Mouse (Mus musculus) heart, postnatal 14 days (tissue): ENCODE data around the gene Rnf141. TPM values are rescaled to one million over a fixed set of nuclear protein-coding genes. Genes with fewer than 3 reads are reported as not detected.

Source experiments
- DNase-seq, 2 experiments: peaks; one replicate each; pipeline ENCODE4 v3.0.0; 2021 to 2022
- intact Hi-C: fragments of 180-260 bp; cut with DNase I; formaldehyde crosslinking; loops from one replicate; pipeline ENCODE4 v1.15.1; 2025
- long read RNA-seq, 2 experiments: library from polyadenylated mRNA; stranded (forward); transcript quantifications; one replicate each; pipeline ENCODE4 v2.0.0; 2021
- total RNA-seq, 2 experiments: library from RNA; stranded (reverse); gene quantifications; 2 replicates each; pipeline ENCODE4 v1.2.3; 2021

Gene Rnf141
- 10 to 100 TPM; 36.8 to 44.0 TPM for total RNA-seq
- long read RNA-seq, experiment 1, full-length matches to known transcripts = 17 of 28 reads
- long read RNA-seq, experiment 1, partial matches to known transcripts = 0 of 28 reads
- long read RNA-seq, experiment 1, other reads (novel, unspliced or antisense) = 11 of 28 reads
- long read RNA-seq, experiment 2, full-length matches to known transcripts = 18 of 33 reads
- long read RNA-seq, experiment 2, partial matches to known transcripts = 3 of 33 reads
- long read RNA-seq, experiment 2, other reads (novel, unspliced or antisense) = 12 of 33 reads

DNA sequence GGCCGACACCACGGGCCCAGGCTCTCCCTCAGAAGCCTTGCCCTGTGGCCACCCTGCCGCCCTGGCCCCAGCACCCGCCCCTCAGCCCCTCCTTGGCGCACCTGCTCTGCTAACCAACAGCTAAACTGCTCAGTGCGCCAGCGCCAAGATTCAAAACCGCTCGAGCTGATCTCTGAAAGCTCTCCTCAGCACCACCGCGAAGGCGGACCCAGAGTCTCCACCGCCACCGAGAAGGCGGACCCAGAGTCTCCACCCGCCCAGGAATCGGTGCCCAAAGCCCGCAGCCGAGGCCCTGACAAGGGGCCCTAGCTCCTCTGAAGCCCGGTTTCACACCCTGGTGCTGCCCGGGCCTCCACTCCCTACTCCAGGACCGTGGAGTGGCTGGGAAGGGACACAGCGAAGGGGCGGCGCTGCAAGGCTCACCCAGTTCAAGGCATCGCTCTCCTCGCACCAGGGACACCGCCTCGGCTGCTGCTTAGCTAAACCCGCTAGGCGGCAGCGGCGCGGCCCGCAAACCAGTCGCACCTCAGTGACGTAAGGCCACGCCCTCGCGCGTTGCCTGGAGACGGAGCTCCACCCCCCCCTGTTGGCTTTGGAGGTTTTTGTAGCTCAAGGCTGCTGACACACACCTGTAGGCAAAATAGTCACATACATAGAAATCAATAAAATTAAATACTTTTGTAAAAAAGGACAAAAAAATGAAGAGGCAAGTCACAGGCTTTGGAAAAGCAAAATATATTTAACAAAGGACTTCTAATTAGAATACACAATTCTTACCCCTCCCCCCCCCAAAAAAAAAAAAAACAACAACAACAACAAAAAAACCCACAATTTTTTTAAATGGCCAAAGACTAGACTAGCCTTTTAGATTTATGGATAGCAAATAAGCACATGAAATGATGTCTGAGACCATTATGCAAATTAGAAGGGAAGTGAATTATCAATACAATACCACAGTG, at the start of gene Rnf141:
Rnf141 (minus strand) TSS at position 542 of the 959 bp plus-strand sequence.
- DNase-seq = peak; percentile 91 to 95
- intact Hi-C loops = no loop called here

DNA sequence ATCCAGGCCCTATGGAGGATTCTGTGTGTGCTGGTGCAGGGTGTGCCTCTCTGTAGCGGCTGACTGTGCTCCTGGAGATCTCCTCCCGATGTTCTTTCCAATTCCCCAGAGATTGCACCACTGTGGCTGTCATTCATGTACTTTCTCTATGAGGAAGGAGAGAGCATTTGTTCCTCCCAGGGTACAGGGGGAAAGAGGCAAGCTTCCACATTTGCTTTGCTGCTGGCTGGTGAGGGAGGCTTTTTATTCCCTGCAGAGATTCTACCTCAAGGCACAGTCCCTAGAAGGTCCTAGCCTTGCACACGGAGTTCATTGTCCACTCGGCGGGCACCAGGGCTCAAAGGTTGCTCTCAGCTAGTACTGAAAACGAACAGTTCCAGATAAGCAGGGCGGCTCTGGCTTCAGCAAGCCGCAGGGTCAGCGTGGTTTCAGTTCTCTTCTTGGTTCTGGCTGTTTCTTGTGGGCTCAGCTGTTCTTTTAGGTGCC, 47.3 kb upstream of the Rnf141 start:
- intact Hi-C loops = no loop called here
- DNase-seq = peak; percentile 66 to 71

GRCm38 (mm10) chr7:110881746-110882333, 37.6 kb upstream of the Rnf141 start:
- DNase-seq = no peak
- intact Hi-C loops = no loop called here

DNA sequence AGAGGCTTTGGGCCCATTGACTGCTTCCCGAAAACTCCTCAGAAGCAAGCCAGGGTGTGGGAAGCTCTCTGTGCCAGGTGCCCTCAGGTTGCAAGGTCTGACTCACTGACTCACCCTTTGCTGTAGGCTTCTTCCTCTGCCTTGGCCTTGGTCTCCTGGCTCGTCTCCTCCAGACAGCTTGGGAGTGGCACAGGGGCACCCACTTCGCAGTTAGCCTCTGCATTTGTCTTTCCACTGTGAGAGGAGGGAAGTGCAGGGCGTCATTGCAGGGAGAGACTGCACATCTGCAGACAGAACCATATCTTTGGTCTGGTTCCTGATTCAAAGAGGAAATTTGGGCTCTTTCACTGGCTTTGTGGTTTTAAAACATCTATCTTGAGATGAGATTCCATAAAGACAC, 33.8 kb upstream of the Rnf141 start:
- no peak for DNase-seq
- intact Hi-C loops = no loop called here

GRCm38 (mm10) chr7:110876965-110877364, 32.7 kb upstream of the Rnf141 start:
- no peak for DNase-seq
- intact Hi-C loops = no loop called here

DNA sequence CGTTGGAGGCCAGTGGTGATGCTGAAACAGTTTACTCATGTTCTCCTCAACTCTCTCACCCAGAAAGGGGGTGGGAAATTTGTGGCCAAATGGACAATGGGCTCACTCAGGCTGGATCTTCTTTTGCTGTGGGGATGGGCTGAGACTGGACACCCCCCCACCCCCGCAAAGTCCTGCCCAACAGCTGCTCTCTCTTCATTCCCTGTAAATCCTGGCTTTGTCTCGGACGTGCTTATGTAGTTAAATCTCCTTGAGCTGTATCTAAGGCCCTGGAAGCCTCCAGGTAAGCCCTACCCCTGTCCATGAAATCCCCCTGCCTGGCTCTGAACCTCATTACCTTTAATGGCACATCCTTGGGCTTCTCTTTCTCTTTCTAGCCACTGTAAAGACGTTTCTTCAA, 24.6 kb upstream of the Rnf141 start:
- no peak for DNase-seq
- intact Hi-C loops = no loop called here

DNA sequence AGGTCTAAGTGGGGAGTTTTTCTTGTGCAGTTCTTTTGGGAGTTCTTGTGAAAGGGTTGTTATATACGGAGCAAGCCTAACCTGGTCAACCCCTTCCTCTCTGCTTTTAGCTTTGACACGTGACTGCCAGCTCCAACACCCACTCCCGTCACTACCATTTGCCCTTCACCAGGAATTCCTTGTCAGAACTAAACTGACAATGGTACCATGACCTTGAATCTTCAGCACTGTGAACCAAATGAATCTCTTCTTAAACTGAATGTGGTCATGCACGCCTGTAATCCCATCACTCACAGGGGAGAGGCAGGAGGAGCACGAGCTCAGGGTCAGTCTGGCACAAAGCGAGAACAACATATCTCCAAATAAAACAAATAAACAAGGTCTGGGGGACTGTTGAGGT, 22.9 kb upstream of the Rnf141 start:
- intact Hi-C loops = no loop called here
- no peak for DNase-seq

DNA sequence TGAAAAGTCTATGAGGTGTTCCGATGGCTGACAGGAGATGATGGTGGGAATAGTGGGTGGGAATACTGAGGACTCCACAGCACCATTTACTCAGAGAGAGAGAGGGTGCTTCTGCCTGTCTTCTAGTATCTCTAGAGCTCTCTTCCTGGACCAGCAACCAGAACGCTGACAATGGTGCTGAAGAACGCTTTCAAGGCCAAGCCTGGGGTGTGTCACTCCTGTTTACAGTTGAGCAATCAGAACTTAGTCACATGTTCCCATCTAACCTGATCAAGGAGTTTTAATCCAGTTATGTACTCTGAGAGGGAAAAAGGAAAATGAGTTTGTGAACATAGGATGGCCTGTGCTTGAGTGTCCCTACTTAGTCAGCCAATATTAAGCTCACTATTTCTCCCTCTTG, 21.8 kb upstream of the Rnf141 start:
- intact Hi-C loops = no loop called here
- DNase-seq = no peak

- intact Hi-C loops = no loop called here
Measured at GRCm38 (mm10) chr7:110865570-110865969, 21.3 kb upstream of the Rnf141 start.

GRCm38 (mm10) chr7:110865038-110865437, 20.8 kb upstream of the Rnf141 start:
- intact Hi-C loops = no loop called here

More at GRCm38 (mm10) chr7:110865570-110865969, 21.3 kb upstream of the Rnf141 start:
- DNase-seq = no peak

DNA sequence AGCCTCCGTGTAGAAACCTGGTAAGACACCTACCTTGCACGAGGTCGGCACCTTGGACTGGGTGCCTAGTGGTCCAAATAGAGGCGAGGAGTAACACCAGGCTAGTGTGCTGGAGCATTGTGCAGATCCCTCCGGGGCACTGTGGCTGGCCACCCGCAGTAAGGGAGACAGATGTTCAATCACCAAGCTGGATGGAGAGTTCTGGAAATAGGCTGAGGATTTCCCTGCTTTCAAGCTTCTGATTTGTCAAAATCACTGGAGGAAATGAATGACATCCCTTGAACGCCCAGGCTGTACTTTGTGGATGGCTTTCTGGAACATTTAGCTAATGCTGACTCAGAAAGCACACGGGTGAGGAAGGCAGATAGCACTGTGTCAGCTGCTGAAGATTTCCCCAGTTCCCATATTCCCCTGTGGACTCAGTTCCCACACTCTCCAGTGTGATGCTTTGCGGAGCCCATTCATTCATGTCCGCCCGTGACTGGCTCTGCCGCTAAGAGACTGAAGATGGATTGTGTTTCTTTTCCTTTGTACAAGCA, 18.6 kb upstream of the Rnf141 start, which contains the start of gene Lyve1:
Lyve1 (minus strand) TSS at position 489 of the 539 bp plus-strand sequence.
- DNase-seq = no peak
- intact Hi-C loops = no loop called here

More at GRCm38 (mm10) chr7:110865038-110865437, 20.8 kb upstream of the Rnf141 start:
- no peak for DNase-seq

GRCm38 (mm10) chr7:110860129-110860528, 15.9 kb upstream of the Rnf141 start:
- intact Hi-C loops = no loop called here
- no peak for DNase-seq

GRCm38 (mm10) chr7:110855604-110856003, 11.3 kb upstream of the Rnf141 start:
- no peak for DNase-seq
- intact Hi-C loops = no loop called here

DNA sequence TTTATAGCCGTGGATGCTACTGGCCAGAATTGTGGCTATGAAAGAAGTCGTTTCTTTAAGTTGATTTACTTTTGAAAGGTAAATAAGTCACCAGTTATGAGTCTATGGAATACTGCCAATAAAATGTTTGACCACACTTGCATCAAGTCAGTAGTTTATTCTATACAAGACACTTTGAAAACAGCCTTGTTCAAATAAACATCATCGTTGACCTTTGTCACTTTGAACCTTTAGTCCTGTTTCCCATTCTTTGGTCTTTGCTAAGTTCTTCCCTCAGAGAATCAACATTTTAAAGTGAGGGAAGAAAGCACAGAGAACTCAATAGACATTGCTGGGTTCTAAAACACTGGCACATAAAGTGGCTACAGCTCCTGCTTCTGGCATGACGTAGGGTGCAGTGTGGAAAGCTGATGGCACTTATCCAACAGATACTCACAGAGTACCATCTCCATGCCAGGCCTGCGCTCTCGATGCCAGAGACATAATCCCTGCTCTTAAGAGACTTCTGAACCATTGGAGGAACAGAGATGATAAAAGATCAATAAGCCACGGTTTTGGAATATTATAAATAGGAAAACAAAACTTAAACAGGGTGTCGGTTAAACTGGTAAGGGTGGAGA, 10.8 kb upstream of the Rnf141 start:
- DNase-seq = peak in 1 of 2 experiments; percentile 47
- intact Hi-C loops = no loop called here

DNA sequence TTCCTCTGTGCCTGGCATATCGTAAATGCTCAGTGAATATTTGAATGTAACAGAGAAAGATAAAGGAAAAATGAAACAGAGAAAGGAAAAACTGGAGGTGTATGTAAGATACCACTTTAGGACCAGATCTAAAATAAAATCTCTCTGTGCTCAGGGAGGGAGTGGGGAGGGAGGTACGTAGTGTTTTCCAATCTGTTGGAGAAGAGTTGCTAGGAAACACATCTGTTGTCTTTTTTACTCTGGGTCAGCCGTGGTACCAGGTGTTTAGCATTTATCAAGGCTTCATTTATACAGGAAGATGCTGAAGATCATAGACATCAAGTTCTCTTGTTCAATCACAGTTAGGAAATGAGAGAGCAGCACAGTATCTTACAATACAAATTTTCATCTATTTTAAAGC, 10.3 kb upstream of the Rnf141 start:
- DNase-seq = no peak
- intact Hi-C loops = no loop called here

DNA sequence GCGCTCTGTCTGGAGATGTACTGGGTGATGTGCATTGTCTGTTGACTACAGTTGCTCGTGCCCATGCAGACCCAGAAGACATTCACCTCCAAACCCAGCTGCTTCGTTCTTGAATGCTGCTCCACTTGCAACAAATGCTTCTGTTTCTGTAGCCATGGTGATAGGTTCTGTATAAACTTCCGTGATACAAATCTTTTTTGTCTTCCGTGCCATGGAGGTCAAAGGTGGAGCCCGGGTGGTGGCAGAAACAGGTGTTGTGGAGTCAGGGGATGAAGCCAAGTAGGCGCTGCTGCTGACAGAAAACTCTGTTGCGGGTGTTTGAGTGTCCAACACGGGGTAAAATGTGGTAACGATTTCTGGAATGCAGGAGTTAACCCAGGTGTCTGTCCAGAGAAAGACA, 9.4 kb upstream of the Rnf141 start:
- intact Hi-C loops = no loop called here

GRCm38 (mm10) chr7:110851541-110852203, 7.4 kb upstream of the Rnf141 start:
- intact Hi-C loops = no loop called here

More for the DNA sequence above, 9.4 kb upstream of the Rnf141 start:
- no peak for DNase-seq

GRCm38 (mm10) chr7:110848371-110848770, 4.1 kb upstream of the Rnf141 start:
- no peak for DNase-seq
- intact Hi-C loops = no loop called here

More at GRCm38 (mm10) chr7:110851541-110852203, 7.4 kb upstream of the Rnf141 start:
- no peak for DNase-seq

GRCm38 (mm10) chr7:110847321-110847720, 3.1 kb upstream of the Rnf141 start:
- intact Hi-C loops = no loop called here
- no peak for DNase-seq
